Mouse (Mus musculus) hindbrain, embryonic 11.5 days (tissue): Measurements from ENCODE around the gene Chrm1. TPM values are rescaled to one million over a fixed set of nuclear protein-coding genes. Genes with fewer than 3 reads are reported as not detected.
A peak's percentile ranks its signal among the peaks of the same experiment; 100 is the strongest.
"Not testable (repeated sequence)": the region's sequence is repeated elsewhere in the genome, so short reads cannot be mapped to it uniquely, and the experiment has no call there.

Experiments used
- ATAC-seq: fragments of 200-750 bp; cut with Nextera tagmentation; 2 replicates; pipeline ENCODE4 v1.8.0; 2017; ENCODE audit warnings: mild to moderate bottlenecking, moderate TSS enrichment, moderate library complexity; ENCODE audit not compliant: low FRiP score
- DNase-seq: peaks from one replicate; pipeline ENCODE4 v3.0.0-alpha.2; 2015; ENCODE audit warnings: low spot score
- H3K27ac ChIP-seq: fragments of 300-500 bp; sonication (generic); 2 replicates; pipeline ENCODE4 v1.5.1; 2014; ENCODE audit warnings: mild to moderate bottlenecking, low read depth, low read length
- H3K27me3 ChIP-seq: fragments of 300-500 bp; sonication (generic); 2 replicates; pipeline ENCODE4 v1.6.1; 2014; ENCODE audit warnings: mild to moderate bottlenecking, low read length, moderate library complexity, mixed read lengths; ENCODE audit not compliant: control insufficient read depth, insufficient read depth
- H3K36me3 ChIP-seq: fragments of 300-500 bp; sonication (generic); 2 replicates; pipeline ENCODE4 v1.6.1; 2014; ENCODE audit warnings: mild to moderate bottlenecking, low read length, moderate library complexity, mixed read lengths; ENCODE audit not compliant: control insufficient read depth, insufficient read depth
- H3K4me1 ChIP-seq: fragments of 300-500 bp; sonication (generic); replicated peaks from 2 replicates; pipeline ENCODE4 v1.6.1; 2014; ENCODE audit warnings: low read length, mixed read lengths; ENCODE audit not compliant: control insufficient read depth, insufficient read depth
- H3K4me2 ChIP-seq: fragments of 300-500 bp; sonication (generic); replicated peaks from 2 replicates; pipeline ENCODE4 v1.6.1; 2014; ENCODE audit warnings: mild to moderate bottlenecking, low read depth, low read length
- H3K4me3 ChIP-seq: fragments of 300-500 bp; sonication (generic); 2 replicates; pipeline ENCODE4 v1.5.1; 2014; ENCODE audit warnings: low read depth, low read length
- H3K9ac ChIP-seq: fragments of 300-500 bp; sonication (generic); 2 replicates; pipeline ENCODE4 v1.6.1; 2014; ENCODE audit warnings: low read depth, low read length
- H3K9me3 ChIP-seq: fragments of 300-500 bp; sonication (generic); 2 replicates; pipeline ENCODE4 v1.6.1; 2016; ENCODE audit warnings: low read length; ENCODE audit not compliant: control insufficient read depth
- WGBS: fragments of 180-500 bp; shearing (Covaris S2); extraction: QIAGEN DNeasy Blood & Tissue Kit; methylation state at CpG from one replicate; pipeline ENCODE4 v1.1.7; 2014; 5-methylcytosine and 5-hydroxymethylcytosine counted together
- polyA plus RNA-seq: library from polyadenylated mRNA; unstranded; fragments of >200 nt; fragmentation: Nextera tagmentation; extraction: Ambion mirVana; gene quantifications from 2 replicates; pipeline ENCODE4 v1.2.1, GENCODE M21; 2014

The Chrm1 gene
- polyA plus RNA-seq, 1 experiment from 2014 or later = 0.20 TPM

DNA sequence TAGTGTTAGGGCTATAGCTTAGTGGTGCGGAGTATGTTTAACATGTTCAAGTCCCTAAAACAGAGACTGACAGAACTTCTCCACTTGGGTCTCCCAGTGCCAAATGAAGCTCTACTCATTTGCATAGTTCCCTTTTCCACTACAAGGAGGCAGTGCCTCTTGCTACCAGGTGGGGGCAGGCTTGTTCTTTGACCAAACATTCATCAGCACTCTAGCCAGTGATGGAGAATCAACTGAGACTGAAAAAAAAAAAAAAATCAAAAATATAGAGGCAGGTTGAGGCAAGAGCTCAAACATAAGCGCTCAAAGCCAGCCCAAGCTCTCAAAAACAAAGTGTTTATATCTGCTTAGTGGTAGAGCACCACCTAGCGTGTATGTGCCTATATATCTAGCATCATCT lies 54.8 kb downstream of the Chrm1 start:
- Histone ChIP-seq H3K4me2 (no peak overlapping the region), H3K9ac (no peak overlapping the region), H3K27ac (no peak overlapping the region), H3K9me3 (no peaks in the 10 kb centered on the region), H3K4me1 (no peaks in the 10 kb centered on the region), H3K4me3 (no peak overlapping the region), H3K27me3 (no peaks in the 10 kb centered on the region), H3K36me3 (no peaks in the 10 kb centered on the region)
- ATAC-seq (no peak), DNase-seq (peak; percentile 75)
- 74% methylated on average over 3 of the region's 3 CpGs for WGBS

DNA sequence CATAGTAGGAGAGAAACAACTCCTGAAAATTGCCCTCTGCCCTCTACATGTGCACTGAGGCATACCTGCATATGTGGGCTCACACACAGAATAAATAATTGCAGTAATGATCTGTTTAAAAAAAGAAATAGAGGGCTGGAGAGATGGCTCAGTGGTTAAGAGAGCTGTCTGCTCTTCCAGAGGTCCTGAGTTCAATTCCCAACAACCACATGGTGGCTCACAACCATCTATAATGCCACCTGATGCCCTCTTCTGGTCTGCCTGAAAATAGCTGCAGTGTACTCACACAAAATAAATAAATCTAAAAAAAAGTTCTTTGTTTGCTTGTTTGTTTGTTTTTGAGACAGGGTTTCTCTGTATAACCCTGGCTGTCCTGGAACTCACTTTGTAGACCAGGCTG lies 55.4 kb downstream of the Chrm1 start:
- ATAC-seq, H3K9ac ChIP-seq, H3K36me3 ChIP-seq, H3K27ac ChIP-seq, H3K4me1 ChIP-seq, H3K27me3 ChIP-seq, DNase-seq, H3K4me2 ChIP-seq, H3K9me3 ChIP-seq, H3K4me3 ChIP-seq: not testable (repeated sequence)

DNA sequence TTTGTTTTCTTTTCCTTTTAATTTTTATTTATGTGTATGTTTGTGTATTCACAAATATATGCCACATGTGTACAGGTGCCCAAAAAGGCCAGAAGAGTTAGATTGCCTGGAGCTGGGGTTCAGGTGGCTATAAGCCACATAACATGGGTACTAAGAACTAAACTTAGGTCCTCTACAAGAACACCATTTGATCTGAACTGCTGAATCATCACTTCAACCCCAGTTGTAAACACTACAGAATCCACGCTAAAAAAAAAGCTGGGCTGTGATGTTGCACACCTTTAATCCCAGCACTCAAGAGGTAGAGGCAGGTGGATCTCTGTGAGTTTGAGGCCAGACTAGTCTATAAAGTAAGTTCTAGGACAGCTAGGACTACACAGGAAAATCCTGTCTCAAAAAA lies 57.8 kb downstream of the Chrm1 start:
- H3K4me1 ChIP-seq = no peaks in the 10 kb centered on the region
- H3K4me3 ChIP-seq = no peak overlapping the region
- WGBS = 85% methylated on average over 1 of the region's 1 CpGs
- H3K27ac ChIP-seq = no peak overlapping the region
- H3K27me3 ChIP-seq = no peaks in the 10 kb centered on the region
- H3K36me3 ChIP-seq = peaks cover 6% of the 10 kb centered on the region; the same call in 1 of the 2 replicates
- DNase-seq (no peak), ATAC-seq (no peak)
- H3K4me2 ChIP-seq = no peak overlapping the region
- no peaks in the 10 kb centered on the region for H3K9me3 ChIP-seq
- H3K9ac ChIP-seq = no peak overlapping the region

DNA sequence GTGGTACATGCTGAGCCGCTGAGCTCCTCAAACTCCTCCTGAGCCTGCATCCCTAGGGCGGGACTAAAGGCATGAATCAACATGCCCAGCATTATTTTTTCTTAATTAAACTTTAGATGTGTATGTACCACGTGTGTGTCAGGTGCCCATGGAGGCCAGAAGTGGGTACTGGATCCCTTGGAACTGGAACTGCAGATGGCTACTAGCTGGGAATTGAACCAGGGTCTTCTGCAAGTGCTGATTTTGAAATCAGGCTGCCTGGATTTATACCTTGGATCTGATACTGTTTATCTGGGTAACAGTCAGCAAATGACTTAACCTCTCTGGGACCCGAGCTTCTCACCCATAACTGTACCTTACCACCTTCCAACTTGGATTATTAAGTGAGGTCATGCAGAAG lies 58.4 kb downstream of the Chrm1 start:
- peak overlapping the region; percentile 84 for H3K4me3 ChIP-seq
- peaks cover 7% of the 10 kb centered on the region; the same call in 1 of the 2 replicates for H3K36me3 ChIP-seq
- peak overlapping the region; percentile 88 for H3K9ac ChIP-seq
- ATAC-seq (no peak), DNase-seq (no peak)
- peak overlapping the region; percentile 69 for H3K4me2 ChIP-seq
- H3K27ac ChIP-seq = no peak overlapping the region
- WGBS = 73% methylated on average over 4 of the region's 4 CpGs
- no peaks in the 10 kb centered on the region for H3K27me3 ChIP-seq
- H3K9me3 ChIP-seq = no peaks in the 10 kb centered on the region
- H3K4me1 ChIP-seq = no peaks in the 10 kb centered on the region

- Histone ChIP-seq H3K27me3 (no peaks in the 10 kb centered on the region), H3K36me3 (peaks cover 7% of the 10 kb centered on the region; the same call in 1 of the 2 replicates), H3K27ac (peak overlapping the region; percentile 88), H3K9me3 (no peaks in the 10 kb centered on the region), H3K9ac (peak overlapping the region; percentile 88), H3K4me1 (no peaks in the 10 kb centered on the region), H3K4me2 (peak overlapping the region; percentile 69), H3K4me3 (peak overlapping the region; percentile 84)
- ATAC-seq (no peak; the same call in 1 of the 2 replicates), DNase-seq (no peak)
- WGBS = 1% methylated on average over 5 of the region's 5 CpGs
These were observed 58.9 kb downstream of the Chrm1 start for GRCm38 (mm10) chr19:8722559-8722906.

GRCm38 (mm10) chr19:8722907-8723573 lies 59.5 kb downstream of the Chrm1 start, which contains the start of gene Slc3a2:
Gene Slc3a2, minus strand, starts transcription at chr19:8723369.
- DNase-seq (peak; percentile 95), ATAC-seq (peak; percentile 97)
- peak within 1 kb of the TSS; percentile 88 for H3K27ac ChIP-seq
- H3K9me3 ChIP-seq = no peaks in the 10 kb centered on the region
- no peaks in the 10 kb centered on the region for H3K4me1 ChIP-seq
- H3K9ac ChIP-seq = peak within 1 kb of the TSS; percentile 98
- peaks cover 7% of the 10 kb centered on the region; the same call in 1 of the 2 replicates for H3K36me3 ChIP-seq
- under 1% methylated on average over 50 of the region's 50 CpGs for WGBS
- peak within 1 kb of the TSS; percentile 84 for H3K4me3 ChIP-seq
- peak within 1 kb of the TSS; percentile 69 for H3K4me2 ChIP-seq
- no peaks in the 10 kb centered on the region for H3K27me3 ChIP-seq

DNA sequence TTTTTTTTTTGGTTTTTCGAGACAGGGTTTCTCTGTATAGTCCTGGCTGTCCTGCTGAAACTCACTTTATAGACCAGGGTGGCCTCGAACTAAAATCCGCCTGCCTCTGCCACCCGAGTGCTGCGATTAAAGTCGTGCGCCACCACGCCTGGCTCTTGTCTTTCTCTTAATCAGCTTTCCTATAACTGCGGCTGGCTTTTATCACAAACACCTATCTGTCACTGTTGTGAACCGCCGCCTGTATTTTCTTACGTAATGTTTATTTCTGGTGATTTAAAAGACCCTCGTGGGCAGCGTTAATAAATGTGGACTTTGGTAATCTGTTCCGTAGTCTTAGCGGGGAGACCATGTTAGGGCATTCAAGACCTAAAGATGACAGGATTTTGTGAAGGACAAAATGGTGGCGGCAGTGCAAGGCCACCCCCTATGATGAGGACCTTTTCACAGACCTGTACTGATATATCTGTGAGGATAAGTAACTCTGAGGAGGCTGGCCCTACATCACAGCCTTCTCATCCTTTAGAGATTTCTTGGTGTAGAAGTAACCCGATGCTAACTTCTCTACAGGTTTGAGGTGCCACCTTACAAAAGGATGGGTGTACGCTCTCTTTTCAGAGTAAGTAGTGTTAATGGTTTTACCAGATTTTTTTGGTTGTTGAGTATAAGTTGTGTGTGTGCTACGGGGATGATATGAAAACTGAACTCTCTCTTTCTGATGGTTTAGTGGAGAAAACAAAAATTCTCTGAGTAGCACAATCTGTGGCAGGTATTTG lies 60.2 kb downstream of the Chrm1 start:
- H3K4me2 ChIP-seq = peak overlapping the region; percentile 44
- ATAC-seq = no peak
- H3K36me3 ChIP-seq = peaks cover 7% of the 10 kb centered on the region; the same call in 1 of the 2 replicates
- peak overlapping the region; percentile 98 for H3K9ac ChIP-seq
- peak overlapping the region; percentile 84 for H3K4me3 ChIP-seq
- no peaks in the 10 kb centered on the region for H3K4me1 ChIP-seq
- H3K27me3 ChIP-seq = no peaks in the 10 kb centered on the region
- no peaks in the 10 kb centered on the region for H3K9me3 ChIP-seq
- peak; percentile 45 for DNase-seq
- peak overlapping the region; percentile 77 for H3K27ac ChIP-seq
- WGBS = under 1% methylated on average over 20 of the region's 20 CpGs

DNA sequence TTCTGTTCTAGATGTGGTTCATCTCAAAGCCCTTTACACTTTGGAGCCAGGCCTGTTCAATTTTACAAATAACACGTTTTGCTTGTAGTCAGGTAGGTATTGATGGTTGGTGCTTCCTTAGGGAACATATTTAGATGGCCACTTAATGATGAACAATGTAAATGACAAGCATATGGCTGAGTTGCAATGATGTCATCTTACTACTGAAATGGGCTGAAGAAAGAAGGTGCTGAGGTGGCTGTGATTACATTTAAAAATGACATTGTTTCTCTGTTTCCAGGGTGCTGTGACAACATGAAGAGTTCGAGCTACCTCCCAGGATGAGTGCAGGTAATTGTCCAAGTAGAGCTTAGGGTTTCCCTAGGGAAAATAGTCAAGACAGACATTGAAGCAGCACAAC lies 60.8 kb downstream of the Chrm1 start:
- peak overlapping the region; percentile 84 for H3K4me3 ChIP-seq
- DNase-seq (no peak), ATAC-seq (no peak)
- no peaks in the 10 kb centered on the region for H3K9me3 ChIP-seq
- peak overlapping the region; percentile 44 for H3K4me2 ChIP-seq
- H3K9ac ChIP-seq = peak overlapping the region; percentile 98
- 5% methylated on average over 2 of the region's 2 CpGs for WGBS
- no peak overlapping the region for H3K27ac ChIP-seq
- peaks cover 7% of the 10 kb centered on the region; the same call in 1 of the 2 replicates for H3K36me3 ChIP-seq
- H3K27me3 ChIP-seq = no peaks in the 10 kb centered on the region
- H3K4me1 ChIP-seq = no peaks in the 10 kb centered on the region
